Mouse (Mus musculus) limb, embryonic 15.5 days (tissue): ENCODE data around the gene Nfe2l3. TPM values are rescaled to one million over a fixed set of nuclear protein-coding genes. Genes with fewer than 3 reads are reported as not detected.

Source experiments
- ATAC-seq: fragments of 200-750 bp; cut with Nextera tagmentation; 2 replicates; pipeline ENCODE4 v1.8.0; 2017; ENCODE audit warnings: low read depth, moderate TSS enrichment; ENCODE audit not compliant: insufficient number of reproducible peaks, low FRiP score, low TSS enrichment
- H3K27ac ChIP-seq: fragments of 300-500 bp; sonication (generic); 2 replicates; pipeline ENCODE4 v1.5.1; 2015; ENCODE audit warnings: moderate library complexity, mild to moderate bottlenecking, inconsistent platforms
- H3K27me3 ChIP-seq: fragments of 300-500 bp; sonication (generic); 2 replicates; pipeline ENCODE4 v1.6.1; 2015; ENCODE audit warnings: inconsistent platforms
- H3K36me3 ChIP-seq: fragments of 300-500 bp; sonication (generic); 2 replicates; pipeline ENCODE4 v1.6.1; 2015; ENCODE audit warnings: inconsistent platforms
- H3K4me1 ChIP-seq: fragments of 300-500 bp; sonication (generic); 2 replicates; pipeline ENCODE4 v1.6.1; 2015; ENCODE audit warnings: inconsistent platforms
- H3K4me2 ChIP-seq: fragments of 300-500 bp; sonication (generic); 2 replicates; pipeline ENCODE4 v1.6.1; 2015; ENCODE audit warnings: mild to moderate bottlenecking, inconsistent platforms
- H3K4me3 ChIP-seq: fragments of 300-500 bp; sonication (generic); 2 replicates; pipeline ENCODE4 v1.5.1; 2015; ENCODE audit warnings: mild to moderate bottlenecking, inconsistent platforms
- H3K9ac ChIP-seq: fragments of 300-500 bp; sonication (generic); 2 replicates; pipeline ENCODE4 v1.6.1; 2015; ENCODE audit warnings: inconsistent platforms
- H3K9me3 ChIP-seq: fragments of 300-500 bp; sonication (generic); 2 replicates; pipeline ENCODE4 v1.6.1; 2016; ENCODE audit warnings: inconsistent platforms
- WGBS: fragments of 180-500 bp; shearing (Covaris S2); methylation state at CpG from one replicate; pipeline ENCODE4 v1.1.7; 2015; 5-methylcytosine and 5-hydroxymethylcytosine counted together
- polyA plus RNA-seq: library from polyadenylated mRNA; unstranded; fragments of >200 nt; fragmentation: Nextera tagmentation; extraction: Ambion mirVana; gene quantifications from 2 replicates; pipeline ENCODE4 v1.2.1, GENCODE M21; 2015

Gene Nfe2l3
- polyA plus RNA-seq, 1 experiment from 2014 or later = 5.9 TPM

DNA sequence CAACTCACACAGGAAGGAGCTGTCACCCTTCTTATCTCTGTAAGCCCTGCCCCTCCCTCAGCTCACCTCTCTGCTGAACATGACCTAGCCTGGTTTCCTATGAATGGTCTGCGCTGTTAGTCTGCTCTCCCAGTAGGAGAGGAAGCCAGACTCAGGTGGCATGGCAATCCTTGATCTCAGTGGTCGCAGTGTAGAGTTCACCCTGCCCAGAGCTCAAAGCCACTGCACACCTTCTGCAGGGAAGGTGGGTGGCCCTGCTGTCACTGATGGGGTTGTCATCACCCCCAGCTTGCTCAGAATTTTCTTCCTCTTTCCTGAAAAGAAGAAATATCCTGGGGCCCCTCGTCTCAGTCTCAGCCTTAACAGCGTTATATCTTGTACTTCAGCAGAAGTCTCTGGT, 28.0 kb upstream of the Nfe2l3 start:
- no peak overlapping the region for H3K4me3 ChIP-seq
- whole genome bisulfite sequencing = 77% methylated on average over 4 of the region's 4 CpGs
- no peaks in the 10 kb centered on the region for H3K27me3 ChIP-seq
- no peak overlapping the region for H3K4me2 ChIP-seq
- no peaks in the 10 kb centered on the region for H3K9me3 ChIP-seq
- no peak overlapping the region for H3K27ac ChIP-seq
- no peaks in the 10 kb centered on the region for H3K36me3 ChIP-seq
- no peak overlapping the region for H3K9ac ChIP-seq
- H3K4me1 ChIP-seq = no peaks in the 10 kb centered on the region
- ATAC-seq = no peak

DNA sequence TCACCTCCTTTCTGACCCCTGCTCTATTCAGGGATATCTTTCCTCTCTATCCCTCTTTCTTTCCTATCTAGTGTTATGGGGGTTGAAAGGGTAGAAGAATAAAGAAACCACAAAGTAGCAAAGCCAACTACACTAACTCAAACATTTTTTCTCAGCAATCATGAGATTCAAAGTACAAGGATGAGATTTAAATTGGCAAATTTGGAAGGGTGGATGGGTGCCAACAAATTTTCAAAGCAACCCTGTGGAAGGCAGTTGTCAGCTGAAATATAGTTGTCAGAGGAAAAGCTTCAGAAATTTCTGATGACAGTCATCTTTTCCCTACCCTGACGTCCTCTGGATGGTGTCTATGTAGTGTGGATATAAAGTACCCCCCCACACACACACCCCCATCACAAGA, 16.0 kb upstream of the Nfe2l3 start:
- no peak overlapping the region for H3K4me2 ChIP-seq
- H3K4me3 ChIP-seq = no peak overlapping the region
- no peaks in the 10 kb centered on the region for H3K4me1 ChIP-seq
- no peak overlapping the region for H3K9ac ChIP-seq
- H3K9me3 ChIP-seq = no peaks in the 10 kb centered on the region
- ATAC-seq = no peak
- H3K27ac ChIP-seq = no peak overlapping the region
- no peaks in the 10 kb centered on the region for H3K36me3 ChIP-seq
- WGBS = 55% methylated on average over 1 of the region's 1 CpGs
- H3K27me3 ChIP-seq = no peaks in the 10 kb centered on the region

DNA sequence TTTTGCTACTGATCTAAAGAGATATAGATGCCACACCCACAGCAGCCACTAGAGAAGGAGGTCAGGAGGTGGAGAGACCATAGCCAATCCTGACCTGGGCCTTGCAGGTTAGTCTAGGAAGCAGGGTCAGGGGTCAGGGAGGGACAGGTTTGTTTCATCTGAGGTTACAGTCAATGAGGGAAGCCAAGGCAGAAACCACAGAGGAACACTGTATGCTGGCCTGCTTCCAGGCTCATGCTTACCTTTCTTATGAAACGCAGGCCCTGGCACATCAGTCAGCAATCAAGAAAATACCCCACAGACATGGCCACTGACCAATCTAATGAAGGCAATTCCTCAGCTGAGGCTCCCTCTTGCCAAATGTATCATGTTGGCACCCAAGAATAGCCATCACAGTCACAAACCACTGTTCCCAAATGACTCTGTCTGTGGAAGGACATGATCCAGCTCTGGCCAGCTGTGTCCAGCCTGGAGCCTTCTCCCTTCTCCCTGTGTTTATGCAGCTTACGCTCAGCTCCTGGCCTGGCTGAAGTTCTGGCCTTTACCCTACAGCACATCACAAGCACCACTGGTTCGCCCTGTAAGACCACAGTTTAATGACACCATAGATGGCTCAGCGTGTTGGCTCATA, 15.0 kb upstream of the Nfe2l3 start:
- 76% methylated on average over 4 of the region's 4 CpGs for WGBS
- no peak for ATAC-seq
- H3K4me1 ChIP-seq = no peaks in the 10 kb centered on the region
- H3K27ac ChIP-seq = no peak overlapping the region
- H3K36me3 ChIP-seq = no peaks in the 10 kb centered on the region
- H3K9ac ChIP-seq = no peak overlapping the region
- no peak overlapping the region for H3K4me2 ChIP-seq
- H3K9me3 ChIP-seq = 0 out of 2 replicates have a peak, but pooled peaks cover 3% of the 10 kb centered on the region
- no peaks in the 10 kb centered on the region for H3K27me3 ChIP-seq
- H3K4me3 ChIP-seq = no peak overlapping the region

DNA sequence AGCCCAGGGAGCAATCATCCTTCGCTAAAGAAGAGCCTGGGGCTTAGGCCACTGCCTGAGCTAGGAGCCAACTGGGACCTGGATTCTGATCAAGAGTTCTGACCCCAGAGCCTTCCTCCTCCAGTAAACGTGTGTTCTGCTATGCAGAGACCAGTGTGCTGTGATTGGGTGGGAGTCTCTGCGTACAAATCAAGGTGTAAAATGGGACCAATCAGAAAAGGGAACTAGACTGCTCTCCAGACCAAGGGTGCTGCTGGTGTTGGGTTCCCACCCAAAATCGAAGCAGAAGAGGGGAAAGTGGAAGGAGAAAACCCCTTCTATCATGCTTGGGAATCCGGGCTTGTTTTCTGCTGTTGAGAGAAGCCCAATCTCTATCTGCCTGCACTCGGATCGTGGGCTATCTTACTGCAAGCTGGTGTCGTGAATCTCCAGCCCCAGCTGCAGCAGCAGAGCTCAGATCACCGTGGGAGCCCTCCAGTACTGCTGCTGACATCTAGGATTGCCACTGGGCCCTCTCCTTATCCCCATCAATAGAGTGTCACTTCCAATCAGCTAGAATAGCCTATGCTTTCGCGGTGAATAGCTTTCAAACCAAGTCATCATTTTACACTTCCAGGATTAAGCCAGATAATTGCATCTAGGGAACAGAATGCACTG, 8.9 kb upstream of the Nfe2l3 start:
- Histone ChIP-seq H3K27ac (no peak overlapping the region), H3K27me3 (no peaks in the 10 kb centered on the region), H3K4me1 (no peaks in the 10 kb centered on the region), H3K4me3 (no peak overlapping the region), H3K36me3 (no peaks in the 10 kb centered on the region), H3K9me3 (0 out of 2 replicates have a peak, but pooled peaks cover 3% of the 10 kb centered on the region), H3K9ac (no peak overlapping the region), H3K4me2 (no peak overlapping the region)
- ATAC-seq = no peak
- 45% methylated on average over 11 of the region's 11 CpGs for WGBS

DNA sequence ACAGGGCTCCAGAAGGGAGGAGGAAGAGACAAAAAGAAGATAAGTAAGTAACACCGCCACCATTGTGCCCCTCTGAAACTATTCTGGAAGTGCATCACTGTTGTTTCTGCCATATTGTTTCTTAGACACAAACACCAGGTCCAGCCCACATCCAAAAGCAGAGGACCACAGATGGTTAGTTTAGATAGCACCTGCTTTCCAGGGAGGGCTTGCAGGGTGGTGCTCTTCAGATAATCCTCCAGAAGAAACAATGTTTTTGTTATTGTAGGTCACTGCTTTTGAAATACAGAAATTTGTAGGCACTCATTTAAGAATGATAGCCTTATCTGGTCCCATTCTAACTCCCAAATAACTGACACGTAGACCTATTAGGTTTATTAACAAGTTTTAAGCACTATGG, 7.9 kb upstream of the Nfe2l3 start:
- no peak overlapping the region for H3K4me3 ChIP-seq
- no peaks in the 10 kb centered on the region for H3K27me3 ChIP-seq
- no peak overlapping the region for H3K27ac ChIP-seq
- H3K36me3 ChIP-seq = no peaks in the 10 kb centered on the region
- ATAC-seq = no peak
- no peaks in the 10 kb centered on the region for H3K4me1 ChIP-seq
- no peak overlapping the region for H3K4me2 ChIP-seq
- 0 out of 2 replicates have a peak, but pooled peaks cover 3% of the 10 kb centered on the region for H3K9me3 ChIP-seq
- WGBS = 92% methylated on average over 2 of the region's 2 CpGs
- H3K9ac ChIP-seq = no peak overlapping the region

DNA sequence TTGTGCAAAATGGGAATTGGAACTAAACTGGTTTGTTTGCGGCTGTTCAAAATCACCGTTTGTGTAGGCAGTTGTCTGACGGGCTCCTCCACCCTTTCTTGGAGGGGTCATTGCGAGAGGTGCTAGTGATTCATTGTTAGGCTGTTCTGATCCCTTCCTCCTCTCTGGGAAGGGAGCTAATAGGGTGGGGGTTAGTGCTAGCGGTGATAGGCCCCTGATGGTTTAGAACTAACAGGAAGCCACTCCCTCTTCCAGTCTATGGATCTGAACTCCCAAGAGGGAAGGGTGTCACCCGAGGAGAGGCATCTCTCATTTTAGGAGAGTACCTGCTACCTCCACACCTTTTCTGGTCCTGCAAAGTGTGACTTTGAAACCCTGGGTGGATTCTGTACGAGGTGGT, 1.8 kb downstream of the Nfe2l3 start:
- H3K27me3 ChIP-seq = peaks cover 41% of the 10 kb centered on the region
- H3K27ac ChIP-seq = no peak overlapping the region
- H3K4me3 ChIP-seq = no peak overlapping the region
- H3K36me3 ChIP-seq = no peaks in the 10 kb centered on the region
- H3K4me1 ChIP-seq = peaks cover 17% of the 10 kb centered on the region
- no peak overlapping the region for H3K9ac ChIP-seq
- WGBS = 41% methylated on average over 7 of the region's 7 CpGs
- no peaks in the 10 kb centered on the region for H3K9me3 ChIP-seq
- no peak overlapping the region for H3K4me2 ChIP-seq
- ATAC-seq = no peak

DNA sequence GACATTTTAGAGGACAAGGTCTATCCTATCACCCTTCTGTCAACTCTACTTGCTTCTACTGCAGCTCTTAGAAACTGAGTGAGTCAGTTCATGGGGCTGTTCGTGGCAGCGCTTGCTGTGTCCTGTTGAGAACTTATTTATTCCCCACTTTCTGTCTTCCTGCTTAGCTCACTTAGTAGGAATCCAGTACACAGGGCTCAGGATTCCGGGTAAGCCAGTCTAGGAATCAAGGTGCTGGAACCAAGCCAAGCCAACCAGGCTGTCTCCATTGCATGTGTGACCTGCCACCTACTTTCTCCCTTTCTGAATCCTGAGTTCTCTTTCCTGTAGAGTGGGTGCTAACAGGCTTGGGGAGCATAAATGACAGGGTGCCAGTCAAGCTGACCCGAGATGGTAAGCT, 5.2 kb downstream of the Nfe2l3 start:
- Histone ChIP-seq H3K27ac (no peak overlapping the region), H3K4me1 (peaks cover 11% of the 10 kb centered on the region), H3K27me3 (peaks cover 28% of the 10 kb centered on the region), H3K9ac (no peak overlapping the region), H3K36me3 (no peaks in the 10 kb centered on the region), H3K4me3 (no peak overlapping the region), H3K4me2 (no peak overlapping the region), H3K9me3 (no peaks in the 10 kb centered on the region)
- no peak for ATAC-seq
- WGBS = 46% methylated on average over 4 of the region's 4 CpGs

DNA sequence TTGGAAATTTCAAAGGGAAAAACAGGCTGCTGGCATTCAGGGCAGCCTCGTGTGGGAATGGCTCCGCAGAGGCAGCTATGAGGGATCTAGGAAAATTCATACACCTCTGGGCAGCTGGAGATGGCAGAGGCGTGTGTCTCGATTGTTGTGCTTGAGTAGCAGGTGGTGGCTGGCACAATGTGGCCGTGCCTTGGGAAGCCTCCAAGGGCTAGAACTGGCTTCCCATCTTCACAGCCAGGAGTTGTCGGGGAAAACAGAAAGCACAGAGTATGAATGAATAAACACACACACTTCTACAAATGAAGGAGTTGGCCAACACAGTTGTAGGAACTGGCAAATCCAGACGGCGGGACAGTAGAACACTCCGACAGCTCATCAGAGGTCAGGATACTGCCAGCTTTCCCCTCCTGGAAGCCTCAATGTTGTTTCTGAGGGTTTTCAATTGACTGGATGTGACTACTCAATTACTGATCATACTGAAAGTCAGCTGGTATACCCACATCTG, 6.4 kb downstream of the Nfe2l3 start:
- H3K4me1 ChIP-seq = 0 out of 2 replicates have a peak, but pooled peaks cover 4% of the 10 kb centered on the region
- no peak overlapping the region for H3K4me2 ChIP-seq
- WGBS = 81% methylated on average over 9 of the region's 9 CpGs
- no peak for ATAC-seq
- H3K9ac ChIP-seq = no peak overlapping the region
- no peak overlapping the region for H3K4me3 ChIP-seq
- H3K27me3 ChIP-seq = peaks cover 16% of the 10 kb centered on the region
- no peaks in the 10 kb centered on the region for H3K9me3 ChIP-seq
- no peaks in the 10 kb centered on the region for H3K36me3 ChIP-seq
- H3K27ac ChIP-seq = no peak overlapping the region

DNA sequence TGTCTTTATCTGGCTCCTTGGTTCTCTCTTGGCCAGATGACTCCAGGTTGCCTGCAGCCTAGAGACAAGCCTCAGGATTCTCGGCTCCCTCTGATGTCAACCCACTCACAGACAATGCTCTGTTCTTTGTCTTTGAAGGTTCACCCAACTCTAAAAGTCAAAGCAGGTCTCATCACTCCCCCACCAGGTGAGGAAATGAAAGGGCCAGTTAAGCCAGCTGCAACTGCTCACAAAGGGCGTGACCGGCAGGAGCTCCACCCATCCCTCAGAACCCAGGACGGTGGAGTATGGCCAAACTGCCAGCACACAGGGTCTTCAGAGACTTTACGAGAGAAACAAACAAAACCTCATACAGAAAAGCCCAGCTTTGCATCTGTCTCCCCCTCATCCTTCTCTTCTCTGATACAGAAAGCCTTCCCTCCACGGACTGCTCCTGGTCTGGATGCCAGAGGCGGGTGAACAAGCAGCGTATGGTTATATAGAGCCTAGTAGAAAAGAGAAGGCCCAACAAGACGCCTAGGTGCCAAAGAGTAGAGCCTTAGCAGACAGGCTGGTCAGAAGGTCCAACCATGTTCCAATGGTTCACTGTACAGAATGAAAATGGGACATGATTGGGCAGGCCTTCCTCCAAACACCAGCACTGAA, 9.8 kb downstream of the Nfe2l3 start:
- ATAC-seq = no peak
- no peak overlapping the region for H3K27ac ChIP-seq

DNA sequence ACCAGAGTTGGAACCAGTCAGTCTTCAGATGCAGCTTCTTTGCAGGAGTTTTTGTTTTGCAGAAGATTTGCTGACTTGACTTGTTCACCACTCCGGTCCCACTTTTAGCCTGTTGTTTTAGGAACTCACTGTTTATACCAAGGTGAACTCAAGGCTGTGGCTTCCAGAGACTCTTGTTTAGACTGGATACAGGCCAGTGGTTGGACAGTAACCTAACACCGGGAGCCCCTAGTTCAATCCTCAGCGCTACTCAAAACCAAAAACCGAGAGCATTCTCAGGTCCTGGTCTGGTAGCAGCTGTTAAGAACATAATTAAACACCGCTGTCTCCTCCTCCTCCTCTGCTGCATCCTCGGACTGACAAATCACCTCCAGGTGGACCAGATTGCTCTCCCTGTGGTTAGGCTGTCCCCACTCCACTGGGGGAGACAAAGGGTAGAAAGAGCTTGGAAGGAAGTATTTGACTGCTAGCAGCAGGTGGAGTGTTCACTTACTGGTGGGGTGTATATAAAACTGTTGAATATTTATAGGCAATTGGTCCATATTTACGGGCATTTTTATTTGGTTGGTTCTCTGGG, 20.5 kb downstream of the Nfe2l3 start:
- Histone ChIP-seq H3K9ac (no peak overlapping the region), H3K36me3 (no peaks in the 10 kb centered on the region), H3K4me1 (peaks cover 14% of the 10 kb centered on the region), H3K27me3 (no peaks in the 10 kb centered on the region), H3K4me3 (no peak overlapping the region), H3K27ac (no peak overlapping the region), H3K9me3 (no peaks in the 10 kb centered on the region), H3K4me2 (no peak overlapping the region)
- 41% methylated on average over 7 of the region's 7 CpGs for WGBS
- ATAC-seq = no peak

More for the DNA sequence above, 9.8 kb downstream of the Nfe2l3 start:
- Histone ChIP-seq H3K9ac (no peak overlapping the region), H3K27me3 (no peaks in the 10 kb centered on the region), H3K36me3 (no peaks in the 10 kb centered on the region), H3K4me2 (no peak overlapping the region), H3K4me1 (0 out of 2 replicates have a peak, but pooled peaks cover under 1% of the 10 kb centered on the region), H3K9me3 (no peaks in the 10 kb centered on the region), H3K4me3 (no peak overlapping the region)
- 56% methylated on average over 9 of the region's 9 CpGs for WGBS

DNA sequence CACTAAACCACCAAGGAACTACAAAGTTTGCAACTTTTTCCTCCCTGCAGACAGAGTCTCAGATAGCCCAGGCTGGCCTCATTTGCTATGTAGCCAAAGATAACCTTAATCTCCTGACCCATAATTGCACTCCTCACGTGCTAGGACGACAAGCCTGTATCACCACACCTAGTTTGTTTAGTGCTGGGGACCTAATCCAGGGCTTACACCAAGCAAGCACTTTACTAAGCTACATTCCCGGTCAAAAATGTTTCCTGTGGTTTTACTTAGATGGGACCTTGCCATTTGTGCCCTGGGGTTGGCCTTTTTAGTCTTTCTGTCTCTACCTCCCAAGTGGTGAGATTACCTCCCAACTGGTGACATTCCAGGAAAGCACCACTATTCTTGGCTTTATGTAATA, 22.5 kb downstream of the Nfe2l3 start:
- Histone ChIP-seq H3K27ac (peak overlapping the region; percentile 62), H3K4me2 (no peak overlapping the region), H3K4me1 (peaks cover 11% of the 10 kb centered on the region), H3K9ac (no peak overlapping the region), H3K9me3 (no peaks in the 10 kb centered on the region), H3K4me3 (no peak overlapping the region), H3K27me3 (no peaks in the 10 kb centered on the region), H3K36me3 (peaks cover 12% of the 10 kb centered on the region)
- ATAC-seq = no peak
- WGBS = 45% methylated on average over 3 of the region's 3 CpGs

DNA sequence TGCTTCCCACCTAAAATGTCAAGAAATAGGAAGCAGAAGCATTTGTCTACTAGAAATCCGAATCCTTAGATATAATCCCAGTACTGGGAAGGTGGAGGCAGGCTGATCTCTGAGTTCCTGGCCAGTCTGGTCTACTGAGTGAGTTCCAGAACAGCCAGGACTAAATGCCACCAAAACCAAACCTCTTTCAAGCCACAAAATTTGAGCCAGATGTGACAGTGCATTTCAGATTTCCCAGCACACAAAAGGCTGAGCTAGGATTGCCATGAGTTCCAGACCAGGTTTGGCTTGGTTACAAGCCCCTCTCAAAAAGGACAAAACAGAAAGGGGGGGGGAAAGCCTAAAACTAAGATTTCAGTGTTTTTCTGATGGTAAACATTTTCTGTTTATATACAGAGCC, 23.7 kb downstream of the Nfe2l3 start:
- Histone ChIP-seq H3K4me2 (no peak overlapping the region), H3K9ac (no peak overlapping the region), H3K4me1 (peaks cover 11% of the 10 kb centered on the region), H3K4me3 (no peak overlapping the region), H3K36me3 (peaks cover 21% of the 10 kb centered on the region), H3K27me3 (no peaks in the 10 kb centered on the region), H3K9me3 (no peaks in the 10 kb centered on the region), H3K27ac (peak overlapping the region; percentile 11; the same call in 1 of the 2 replicates)
- 77% methylated on average over 1 of the region's 1 CpGs for WGBS
- ATAC-seq = no peak
